Comparison of ENCODE assay signal across 9 mouse cellular contexts in genomic region chr2:150668956-150669355, GRCm38 (mm10). TPM values are rescaled to one million over a fixed set of nuclear protein-coding genes. Genes with fewer than 3 reads are reported as not detected.
A peak's percentile ranks its signal among the peaks of the same experiment; 100 is the strongest.
DNase-seq lines count a peak whose midpoint lies in the region; ATAC-seq and TF ChIP-seq lines count a peak whose summit lies in the region.
"Had no signal": no experiment of that assay in that cellular context is flagged by ENCODE, and none has a peak within 500 bp of the region (broad histone marks: within the 10 kb centered on the region; RNA-seq: fewer than 3 reads in every experiment).

No protein-coding gene starts in this region.

- TF ChIP-seq CTCF in intestine, postnatal 0 days (IDR thresholded peaks at IDR 0.05; ENCODE audit: low read depth), result no peak
- no peak for TF ChIP-seq CTCF in layer of hippocampus, adult 2 months (conservative IDR thresholded peaks at IDR 0.05)

- no peaks in the 10 kb centered on the region for H3K9me3 ChIP-seq in forebrain, embryonic 14.5 days (replicated peaks; ENCODE audit: control insufficient read depth, low read length)
- H3K9me3 ChIP-seq in forebrain, embryonic 10.5 days, result no peaks in the 10 kb centered on the region
- no peaks in the 10 kb centered on the region for H3K9me3 ChIP-seq in liver, embryonic 11.5 days (ENCODE audit: control insufficient read depth, low read length)
- H3K9me3 ChIP-seq in intestine, postnatal 0 days (ENCODE audit: control insufficient read depth), result no peaks in the 10 kb centered on the region
- H3K9me3 ChIP-seq: limb, embryonic 13.5 days had no signal

- no peak overlapping the region for H3K27ac ChIP-seq in forebrain, embryonic 14.5 days (ENCODE audit: low read depth, low read length)
- H3K27ac ChIP-seq in forebrain, embryonic 10.5 days, result no peak overlapping the region
- H3K27ac ChIP-seq in liver, embryonic 11.5 days (ENCODE audit: low read depth, low read length), result peak overlapping the region; percentile 97; the same call in 1 of the 2 replicates
- peak overlapping the region; percentile 92 for H3K27ac ChIP-seq in intestine, postnatal 0 days (ENCODE audit: low read depth, low read length)
- H3K27ac ChIP-seq in macrophage, result peak overlapping the region; percentile 71
- no peak overlapping the region for H3K27ac ChIP-seq in layer of hippocampus, adult 2 months
- H3K27ac ChIP-seq: limb, embryonic 13.5 days had no signal

- no peak for DNase-seq in forebrain, embryonic 14.5 days (ENCODE audit: low spot score)
- no peak for DNase-seq in forebrain, embryonic 10.5 days (ENCODE audit: extremely low spot score, low spot score)
- no peak for DNase-seq in liver, embryonic 11.5 days (ENCODE audit: low spot score)
- DNase-seq in liver, result no peak
- DNase-seq in layer of hippocampus, adult 2 months (ENCODE audit: low spot score in 2 of 2), result no peak
- no peak for DNase-seq in left cerebral cortex, adult 11 months (ENCODE audit: low spot score)

- H3K9ac ChIP-seq in forebrain, embryonic 14.5 days (ENCODE audit: low read length), result no peak overlapping the region
- no peak overlapping the region for H3K9ac ChIP-seq in liver, embryonic 11.5 days (ENCODE audit: low read depth, low read length)
- no peak overlapping the region; the same call in 1 of the 2 replicates for H3K9ac ChIP-seq in intestine, postnatal 0 days (ENCODE audit: low read depth, low read length)

- H3K4me3 ChIP-seq in forebrain, embryonic 14.5 days (ENCODE audit: low read depth, low read length), result no peak overlapping the region
- no peak overlapping the region for H3K4me3 ChIP-seq in forebrain, embryonic 10.5 days
- peak overlapping the region; percentile 83 for H3K4me3 ChIP-seq in liver, embryonic 11.5 days (ENCODE audit: low read depth, low read length)
- no peak overlapping the region; the same call in 1 of the 2 replicates for H3K4me3 ChIP-seq in intestine, postnatal 0 days (ENCODE audit: low read depth, low read length)
- peak overlapping the region; percentile 48; the same call in 1 of the 2 replicates for H3K4me3 ChIP-seq in macrophage (ENCODE audit: inconsistent target)
- no peak overlapping the region for H3K4me3 ChIP-seq in layer of hippocampus, adult 2 months

- 84% methylated on average over 5 of the region's 5 CpGs for WGBS in forebrain, embryonic 14.5 days
- WGBS in forebrain, embryonic 10.5 days, result 87% methylated on average over 5 of the region's 5 CpGs
- whole genome bisulfite sequencing in liver, embryonic 11.5 days, result 77% methylated on average over 5 of the region's 5 CpGs
- 60% methylated on average over 5 of the region's 5 CpGs for WGBS in intestine, postnatal 0 days
- WGBS in macrophage (ENCODE audit: missing documents), result 79% methylated on average over 5 of the region's 5 CpGs

- H3K4me1 ChIP-seq in forebrain, embryonic 14.5 days (ENCODE audit: control insufficient read depth, insufficient read depth, low read length), result peaks cover 20% of the 10 kb centered on the region; the same call in 1 of the 2 replicates
- peaks cover 33% of the 10 kb centered on the region for H3K4me1 ChIP-seq in forebrain, embryonic 10.5 days
- peaks cover 35% of the 10 kb centered on the region for H3K4me1 ChIP-seq in liver, embryonic 11.5 days (replicated peaks; ENCODE audit: control insufficient read depth, insufficient read depth, low read length)
- peaks cover 15% of the 10 kb centered on the region; the same call in 1 of the 2 replicates for H3K4me1 ChIP-seq in intestine, postnatal 0 days (replicated peaks; ENCODE audit: control insufficient read depth, insufficient read depth, low read length)

- no peaks in the 10 kb centered on the region for H3K36me3 ChIP-seq in forebrain, embryonic 14.5 days (ENCODE audit: control insufficient read depth, insufficient read depth, low read length)
- H3K36me3 ChIP-seq in forebrain, embryonic 10.5 days (replicated peaks), result no peaks in the 10 kb centered on the region
- no peaks in the 10 kb centered on the region for H3K36me3 ChIP-seq in liver, embryonic 11.5 days (ENCODE audit: control insufficient read depth, insufficient read depth, low read length)
- H3K36me3 ChIP-seq in intestine, postnatal 0 days (ENCODE audit: control insufficient read depth, insufficient read depth), result no peaks in the 10 kb centered on the region
- no peaks in the 10 kb centered on the region for H3K36me3 ChIP-seq in macrophage (ENCODE audit: inconsistent target)
- H3K36me3 ChIP-seq: limb, embryonic 13.5 days had no signal

- H3K79me2 ChIP-seq in macrophage (ENCODE audit: inconsistent target), result peaks cover 28% of the 10 kb centered on the region; the same call in 1 of the 2 replicates

- H3K27me3 ChIP-seq in forebrain, embryonic 14.5 days (replicated peaks; ENCODE audit: control insufficient read depth, insufficient read depth, low read length), result no peaks in the 10 kb centered on the region
- peaks cover 49% of the 10 kb centered on the region for H3K27me3 ChIP-seq in forebrain, embryonic 10.5 days (ENCODE audit: poor library complexity, severe bottlenecking)
- H3K27me3 ChIP-seq in liver, embryonic 11.5 days (replicated peaks; ENCODE audit: control insufficient read depth, insufficient read depth, low read length), result no peaks in the 10 kb centered on the region
- H3K27me3 ChIP-seq in intestine, postnatal 0 days (replicated peaks; ENCODE audit: control insufficient read depth, insufficient read depth, low read length), result no peaks in the 10 kb centered on the region

- H3K4me2 ChIP-seq in forebrain, embryonic 14.5 days (ENCODE audit: low read length), result peak overlapping the region; percentile 89
- peak overlapping the region; percentile 94 for H3K4me2 ChIP-seq in liver, embryonic 11.5 days
- H3K4me2 ChIP-seq in intestine, postnatal 0 days (replicated peaks; ENCODE audit: low read depth), result peak overlapping the region; percentile 97; the same call in 1 of the 2 replicates

- ATAC-seq in forebrain, embryonic 14.5 days, result no peak
- no peak for ATAC-seq in liver, embryonic 11.5 days (replicated peaks; ENCODE audit: low FRiP score)
- ATAC-seq in intestine, postnatal 0 days, result no peak

RNA-seq across cellular contexts. Expression of gene Acss1, which starts 0.7 kb away (rescaled TPM):
- 18.4 and 18.8 TPM in 2 replicates for polyA plus RNA-seq in forebrain, embryonic 14.5 days (2014; fragmentation: Nextera tagmentation; extraction: Ambion mirVana)
- polyA plus RNA-seq in forebrain, embryonic 10.5 days (2016; fragmentation: Nextera tagmentation; extraction: Ambion mirVana), result 14.1 and 17.6 TPM in 2 replicates
- 67.2 and 77.0 TPM in 2 replicates for polyA plus RNA-seq in liver, embryonic 11.5 days (2014; fragmentation: Nextera tagmentation; extraction: Ambion mirVana)
- 36.5 and 44.3 TPM in 2 replicates for polyA plus RNA-seq in intestine, postnatal 0 days (2015; fragmentation: Nextera tagmentation; extraction: Ambion mirVana)
- total RNA-seq in macrophage (2018; cell fraction: chromatin; rRNA removed), result 10 to 100 TPM in 24 of 26 experiments, 1 to 10 TPM in 2; 5.4 to 77.7 (median 35.0) TPM
- total RNA-seq in macrophage (2018; cell fraction: cytosol; rRNA removed), result 10 to 100 TPM; 12.7 to 34.3 (median 23.3) TPM
- 10 to 100 TPM; 14.2 to 55.6 (median 31.4) TPM for total RNA-seq in macrophage (2018; cell fraction: nucleus; rRNA removed)
- 18.0 to 26.5 TPM (median 21.7 TPM) in 3 replicates for polyA plus RNA-seq in macrophage (2018)
- 10 to 100 TPM; 26.4 to 26.8 TPM for total RNA-seq in layer of hippocampus, adult 2 months (2021)

RNA-seq across cellular contexts. Expression of gene Vsx1, which starts 20.2 kb away (rescaled TPM):
- polyA plus RNA-seq in forebrain, embryonic 14.5 days (2014; fragmentation: Nextera tagmentation; extraction: Ambion mirVana), result 0.04 TPM in 1 of 2 replicates, not detected in the other
- polyA plus RNA-seq in forebrain, embryonic 10.5 days (2016; fragmentation: Nextera tagmentation; extraction: Ambion mirVana), result 0.05 TPM in 1 of 2 replicates, not detected in the other
- not detected in 2 replicates for polyA plus RNA-seq in liver, embryonic 11.5 days (2014; fragmentation: Nextera tagmentation; extraction: Ambion mirVana)
- not detected in 2 replicates for polyA plus RNA-seq in intestine, postnatal 0 days (2015; fragmentation: Nextera tagmentation; extraction: Ambion mirVana)
- total RNA-seq in macrophage (2018; cell fraction: chromatin; rRNA removed), result not detected
- total RNA-seq in macrophage (2018; cell fraction: cytosol; rRNA removed), result not detected
- total RNA-seq in macrophage (2018; cell fraction: nucleus; rRNA removed), result not detected
- polyA plus RNA-seq in macrophage (2018), result not detected in 3 replicates
- under 1 TPM in 1 of 2 experiments, not detected in 1; 0.12 TPM for total RNA-seq in layer of hippocampus, adult 2 months (2021)

Comparison
In these comparisons a context has a peak if more than half of its experiments do, and no peak if none do; other contexts are left out.
1. H3K27ac ChIP-seq: peak in liver, embryonic 11.5 days (single experiment), intestine, postnatal 0 days (single experiment) and macrophage (single experiment); none in forebrain, embryonic 14.5 days (single experiment), forebrain, embryonic 10.5 days (single experiment) and layer of hippocampus, adult 2 months (single experiment).
2. H3K4me3 ChIP-seq: peak in liver, embryonic 11.5 days (single experiment) and macrophage (single experiment); none in forebrain, embryonic 14.5 days (single experiment), forebrain, embryonic 10.5 days (single experiment), intestine, postnatal 0 days (single experiment) and layer of hippocampus, adult 2 months (single experiment).
3. Peak in every context shown above with its lines, with median percentiles within 50 percentile points of each other: H3K4me2 ChIP-seq.